Mouse (Mus musculus): ENCODE measurements at regions not wholly inside any gene's neighbourhood (a gene's known extent, or its start where the extent isn't known, plus 50 kb on each side); places are given as distances from the start of the nearest gene placed in this dataset.

GRCm38 (mm10) chr4:23994261-23994965 lies 501.8 kb upstream of the Mms22l start:
- no peak for DNase-seq (ENCODE audit: low read depth, low spot score)

GRCm38 (mm10) chr4:24006257-24006955 lies 489.8 kb upstream of the Mms22l start:
- no peak for DNase-seq (ENCODE audit: low read depth, low spot score)

- DNase-seq (ENCODE audit: low read depth, low spot score), result no peak
Measured at GRCm38 (mm10) chr4:24019178-24020104, 476.8 kb upstream of the Mms22l start.

All from ZHBTc4 (cell line).